In the genomic region with DNA sequence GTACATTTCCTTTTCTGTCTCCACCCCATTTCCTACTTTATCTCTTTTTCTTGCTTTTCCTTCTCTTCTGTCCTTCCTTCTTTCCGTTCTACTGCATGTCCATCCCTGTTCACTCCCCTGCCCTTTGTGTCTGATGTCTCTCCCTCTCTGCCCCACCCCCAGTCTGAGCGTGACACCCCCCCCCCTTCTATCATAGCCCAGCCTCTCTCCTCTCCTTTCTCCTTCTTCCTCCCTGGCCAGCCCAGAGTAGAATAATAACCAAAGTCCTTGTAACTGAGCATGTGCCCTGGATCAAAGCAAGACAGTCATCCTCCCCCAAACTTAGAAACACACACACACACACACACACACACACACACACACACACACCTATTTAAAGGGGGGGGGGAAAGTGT, we compare ENCODE assay signal across 29 mouse cellular contexts. TPM values are rescaled to one million over a fixed set of nuclear protein-coding genes. Genes with fewer than 3 reads are reported as not detected.
A peak's percentile ranks its signal among the peaks of the same experiment; 100 is the strongest.
DNase-seq lines count a peak whose midpoint lies in the region; ATAC-seq and TF ChIP-seq lines count a peak whose summit lies in the region.
"Had no signal": no experiment of that assay in that cellular context is flagged by ENCODE, and none has a peak within 500 bp of the region (broad histone marks: within the 10 kb centered on the region; RNA-seq: fewer than 3 reads in every experiment).

No protein-coding gene starts in this region.

- peak; percentile 22 for DNase-seq in kidney, adult 18-20 months
- no peak for DNase-seq in kidney, postnatal 4 days
- DNase-seq in kidney, adult 2 months: peak; percentile 69
- no peak for DNase-seq in ovary, postnatal 10 days (ENCODE audit: low spot score)
- no peak for DNase-seq in heart, adult 2 months
- DNase-seq: adrenal gland, postnatal 25 days; cerebellum, adult 11-12 months; cerebellum, adult 9-11 months; gastrocnemius, postnatal 10 days; heart, postnatal 36 days; left cerebral cortex, postnatal 4 days; liver, postnatal 0 days; lung, postnatal 36 days; right cerebral cortex, postnatal 25 days had no signal

- H3K9ac ChIP-seq in kidney, embryonic 15.5 days: peak overlapping the region; percentile 60; the same call in 1 of the 2 replicates
- H3K9ac ChIP-seq in neural tube, embryonic 12.5 days: no peak overlapping the region
- H3K9ac ChIP-seq in heart, adult 2 months (ENCODE audit: low read depth, low read length): no peak overlapping the region
- H3K9ac ChIP-seq: heart, embryonic 15.5 days; hindbrain, embryonic 15.5 days; liver, embryonic 12.5 days; liver, postnatal 0 days; midbrain, embryonic 13.5 days; stomach, embryonic 15.5 days had no signal

- TF ChIP-seq CTCF in kidney, adult 2 months (conservative IDR thresholded peaks at IDR 0.05; ENCODE audit: insufficient read depth, insufficient read length, low read depth, low read length): no peak
- no peak for TF ChIP-seq CTCF in heart, adult 2 months (IDR thresholded peaks at IDR 0.05)

- TF ChIP-seq EP300 in heart, adult 2 months (IDR thresholded peaks at IDR 0.05; ENCODE audit: insufficient read depth, low read depth, low read length): no peak

- H3K4me2 ChIP-seq in kidney, embryonic 15.5 days: peak overlapping the region; percentile 68
- H3K4me2 ChIP-seq in neural tube, embryonic 12.5 days (replicated peaks): peak overlapping the region; percentile 53
- H3K4me2 ChIP-seq: liver, embryonic 12.5 days; midbrain, embryonic 13.5 days; stomach, embryonic 15.5 days had no signal

- peaks cover 13% of the 10 kb centered on the region; the same call in 1 of the 2 replicates for H3K4me1 ChIP-seq in kidney, adult 2 months (ENCODE audit: control insufficient read depth, insufficient read depth, low read length)
- peaks cover 65% of the 10 kb centered on the region for H3K4me1 ChIP-seq in kidney, embryonic 15.5 days
- peaks cover 27% of the 10 kb centered on the region for H3K4me1 ChIP-seq in neural tube, embryonic 12.5 days
- H3K4me1 ChIP-seq in heart, adult 2 months (ENCODE audit: control insufficient read depth, insufficient read depth, low read length): no peaks in the 10 kb centered on the region

- H3K36me3 ChIP-seq in kidney, adult 2 months (ENCODE audit: control insufficient read depth, insufficient read depth, low read length): no peaks in the 10 kb centered on the region
- no peaks in the 10 kb centered on the region for H3K36me3 ChIP-seq in kidney, embryonic 15.5 days
- no peaks in the 10 kb centered on the region for H3K36me3 ChIP-seq in neural tube, embryonic 12.5 days
- H3K36me3 ChIP-seq in heart, adult 2 months (ENCODE audit: control insufficient read depth, insufficient read depth, low read length): no peaks in the 10 kb centered on the region
- H3K36me3 ChIP-seq: heart, embryonic 10.5 days; heart, embryonic 15.5 days; hindbrain, embryonic 15.5 days; liver, embryonic 12.5 days; midbrain, embryonic 13.5 days; stomach, embryonic 15.5 days had no signal

- TF ChIP-seq POLR2A in kidney, adult 2 months (IDR thresholded peaks at IDR 0.05; ENCODE audit: low read depth, low read length): no peak
- TF ChIP-seq POLR2A in heart, adult 2 months (IDR thresholded peaks at IDR 0.05; ENCODE audit: insufficient read depth, low read depth, low read length): no peak

- no peaks in the 10 kb centered on the region for H3K9me3 ChIP-seq in kidney, embryonic 15.5 days (replicated peaks)
- no peaks in the 10 kb centered on the region for H3K9me3 ChIP-seq in neural tube, embryonic 12.5 days
- H3K9me3 ChIP-seq: heart, embryonic 10.5 days; heart, embryonic 15.5 days; hindbrain, embryonic 15.5 days; liver, embryonic 12.5 days; midbrain, embryonic 13.5 days; stomach, embryonic 15.5 days had no signal

- no peak for ATAC-seq in kidney, embryonic 15.5 days (replicated peaks; ENCODE audit: low FRiP score)
- ATAC-seq in neural tube, embryonic 12.5 days (ENCODE audit: low FRiP score, low read depth): no peak
- ATAC-seq: CD4-positive, CD25-positive, alpha-beta regulatory T cell, adult 4 months; forebrain, embryonic 16.5 days; liver, embryonic 12.5 days; liver, postnatal 0 days; midbrain, embryonic 13.5 days had no signal

- no peak overlapping the region for H3K4me3 ChIP-seq in kidney, adult 2 months (ENCODE audit: insufficient read depth, low read depth, low read length)
- H3K4me3 ChIP-seq in kidney, embryonic 15.5 days (replicated peaks): peak overlapping the region; percentile 44
- no peak overlapping the region for H3K4me3 ChIP-seq in neural tube, embryonic 12.5 days
- H3K4me3 ChIP-seq in heart, adult 2 months: no peak overlapping the region
- H3K4me3 ChIP-seq: erythroblast, embryonic 14.5 days; hindbrain, embryonic 15.5 days; liver, embryonic 12.5 days; midbrain, embryonic 13.5 days; stomach, embryonic 15.5 days had no signal

- no peaks in the 10 kb centered on the region for H3K79me2 ChIP-seq in heart, adult 2 months (replicated peaks; ENCODE audit: control insufficient read depth, insufficient read depth, low read length)

- no peaks in the 10 kb centered on the region for H3K27me3 ChIP-seq in kidney, adult 2 months (replicated peaks; ENCODE audit: control insufficient read depth, insufficient read depth, low read length)
- H3K27me3 ChIP-seq in kidney, embryonic 15.5 days: peaks cover 82% of the 10 kb centered on the region
- H3K27me3 ChIP-seq in neural tube, embryonic 12.5 days (replicated peaks): peaks cover 98% of the 10 kb centered on the region
- peaks cover 16% of the 10 kb centered on the region for H3K27me3 ChIP-seq in heart, adult 2 months (ENCODE audit: control insufficient read depth, insufficient read depth, low read length)

- H3K27ac ChIP-seq in kidney, adult 2 months (ENCODE audit: insufficient read depth, low read depth, low read length): peak overlapping the region; percentile 95
- H3K27ac ChIP-seq in kidney, embryonic 15.5 days: peak overlapping the region; percentile 99
- H3K27ac ChIP-seq in neural tube, embryonic 12.5 days: no peak overlapping the region
- no peak overlapping the region for H3K27ac ChIP-seq in heart, adult 2 months
- H3K27ac ChIP-seq: heart, embryonic 10.5 days; heart, embryonic 15.5 days; hindbrain, embryonic 15.5 days; liver, embryonic 12.5 days; midbrain, embryonic 13.5 days; stomach, embryonic 15.5 days had no signal

- WGBS in kidney, adult 2 months: 0% methylated on average over 2 of the region's 2 CpGs
- 0% methylated on average over 2 of the region's 2 CpGs for WGBS in kidney, embryonic 15.5 days
- WGBS in neural tube, embryonic 12.5 days: 0% methylated on average over 2 of the region's 2 CpGs
- 0% methylated on average over 2 of the region's 2 CpGs for WGBS in heart, adult 2 months

- intact Hi-C loops in heart, adult 2 months (cut with DNase I): no loop called here

RNA-seq across cellular contexts. Expression of a gene that starts 12.8 kb away (rescaled TPM):
- 25.8 and 29.7 TPM in 2 replicates for polyA plus RNA-seq in kidney, adult 2 months (2012; rRNA removed)
- polyA plus RNA-seq in kidney, embryonic 15.5 days (2015; fragmentation: Nextera tagmentation; extraction: Ambion mirVana): 34.6 and 36.9 TPM in 2 replicates
- 21.9 and 23.3 TPM in 2 replicates for polyA plus RNA-seq in neural tube, embryonic 12.5 days (2016; fragmentation: Nextera tagmentation; extraction: Ambion mirVana)
- not detected for total RNA-seq in heart, adult 2 months (2021)
- polyA plus RNA-seq in heart, adult 2 months (2012; rRNA removed): not detected in 2 replicates
- total RNA-seq: adrenal gland, postnatal 25 days; gastrocnemius, postnatal 10 days; heart, postnatal 36 days; megakaryocyte, adult 5-6 weeks had no signal
- polyA plus RNA-seq: erythroblast, embryonic 14.5 days; forebrain, embryonic 16.5 days; heart, embryonic 15.5 days; intestine, embryonic 14.5 days; liver, embryonic 12.5 days; liver, postnatal 0 days; lung, embryonic 16.5 days; stomach, embryonic 15.5 days; urinary bladder, adult 2 months had no signal

Comparison
In these comparisons a context has a peak if more than half of its experiments do, and no peak if none do; other contexts are left out.
1. DNase-seq: peak in kidney, adult 18-20 months (single experiment) and kidney, adult 2 months (single experiment); none in kidney, postnatal 4 days (0 of 2), ovary, postnatal 10 days (single experiment) and heart, adult 2 months (0 of 2).
2. H3K27ac ChIP-seq: peak in kidney, adult 2 months (single experiment) and kidney, embryonic 15.5 days (single experiment); none in neural tube, embryonic 12.5 days (single experiment) and heart, adult 2 months (single experiment).
3. RNA of a gene that starts 12.8 kb away (polyA plus RNA-seq): 34.6 to 36.9 TPM in kidney, embryonic 15.5 days, 25.8 to 29.7 TPM in kidney, adult 2 months and 21.9 to 23.3 TPM in neural tube, embryonic 12.5 days; not detected in heart, adult 2 months; every median in the first group is over 10 times any median in the second.